Mouse (Mus musculus): ENCODE results near the gene Suox.

DNA sequence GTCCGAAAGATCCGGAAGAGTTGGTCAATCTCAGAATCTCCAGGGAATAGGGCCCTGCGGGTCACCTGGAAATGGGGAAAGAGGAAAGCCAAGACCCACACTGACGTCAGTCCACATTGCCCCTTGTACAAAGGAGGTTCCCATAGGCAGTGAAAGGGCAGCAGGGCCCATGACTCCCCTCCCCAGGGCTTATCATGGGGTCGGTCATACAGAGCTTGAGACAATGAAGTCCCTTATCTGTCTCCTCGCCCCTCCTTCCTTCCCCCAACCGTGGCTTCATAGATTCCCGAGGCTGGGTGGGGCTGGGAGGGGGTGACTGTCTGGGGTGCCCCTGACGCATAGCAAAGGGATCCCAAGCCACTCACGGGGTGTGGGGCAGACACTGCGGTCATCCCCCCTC is 25.7 kb upstream of the Suox start:
- TF ChIP-seq GATA1 (IDR thresholded peaks at IDR 0.05; ENCODE audit: borderline replicate concordance, low read length) (no peak), FLI1 (IDR thresholded peaks at IDR 0.05; ENCODE audit: low read length) (no peak)

Data from megakaryocyte, embryonic 14.5 days (primary cell).